In the genomic region with DNA sequence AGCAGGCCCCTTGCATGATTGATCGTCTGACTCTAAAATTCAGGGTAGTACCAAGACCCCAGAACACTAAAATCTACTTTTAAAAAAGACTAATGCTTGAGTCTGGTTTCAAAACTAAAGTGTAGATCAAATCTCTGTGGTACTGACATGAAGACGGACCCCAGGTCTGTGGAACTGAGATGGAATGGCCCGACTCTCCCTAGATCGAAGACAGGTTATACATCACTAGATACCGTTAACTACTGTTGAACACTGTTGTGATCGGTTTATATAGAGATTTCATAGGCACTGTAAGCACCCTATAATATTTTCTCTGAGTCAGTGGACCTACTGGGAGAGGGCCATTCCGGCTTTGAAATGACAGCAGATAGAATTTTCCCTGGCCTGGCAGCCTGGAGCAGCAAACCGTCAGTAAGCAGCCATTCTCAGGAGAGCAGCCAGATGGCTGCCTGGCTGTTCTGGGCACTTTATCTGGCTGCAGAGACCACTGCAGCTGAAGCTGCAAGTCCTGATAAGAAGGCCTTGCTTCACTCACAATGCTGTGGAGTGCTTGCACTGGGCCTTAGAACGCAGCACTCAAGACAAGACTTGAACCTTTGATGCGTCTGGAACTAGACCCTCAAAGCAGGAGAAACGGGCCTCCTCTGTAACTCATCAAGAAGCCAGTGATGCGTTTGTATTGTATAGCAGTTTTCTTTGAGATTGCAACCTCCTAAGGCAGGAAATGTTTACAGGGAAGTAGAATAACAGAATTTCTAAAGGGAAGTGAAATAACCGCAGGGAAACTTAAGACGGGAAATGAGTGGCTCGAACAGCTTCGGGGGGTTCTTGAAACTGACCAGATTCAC, we compare ENCODE assay signal across 12 mouse cellular contexts. TPM values are rescaled to one million over a fixed set of nuclear protein-coding genes. Genes with fewer than 3 reads are reported as not detected.
DNase-seq lines count a peak whose midpoint lies in the region; ATAC-seq lines count a peak whose summit lies in the region.
"Had no signal": no experiment of that assay in that cellular context is flagged by ENCODE, and none has a peak within 500 bp of the region (broad histone marks: within the 10 kb centered on the region; RNA-seq: fewer than 3 reads in every experiment).

No protein-coding gene starts in this region.

- H3K27ac ChIP-seq in neural tube, embryonic 14.5 days (ENCODE audit: low read depth, low read length): 0 out of 2 replicates have a peak overlapping the region, but pooled peaks have one; percentile 16
- peak overlapping the region; percentile 91 for H3K27ac ChIP-seq in liver, embryonic 15.5 days (replicated peaks)
- H3K27ac ChIP-seq: forebrain, embryonic 15.5 days had no signal

- no peak overlapping the region for H3K4me2 ChIP-seq in neural tube, embryonic 14.5 days (ENCODE audit: low read depth, low read length)
- peak overlapping the region; percentile 61 for H3K4me2 ChIP-seq in liver, embryonic 15.5 days
- H3K4me2 ChIP-seq: forebrain, embryonic 15.5 days had no signal

- 82% methylated on average over 16 of the region's 16 CpGs for WGBS in neural tube, embryonic 14.5 days
- 24% methylated on average over 16 of the region's 16 CpGs for WGBS in liver, embryonic 15.5 days (ENCODE audit: insufficient replicate concordance)

- no peaks in the 10 kb centered on the region for H3K27me3 ChIP-seq in neural tube, embryonic 14.5 days (ENCODE audit: control insufficient read depth, insufficient read depth, low read length)
- H3K27me3 ChIP-seq in liver, embryonic 15.5 days: no peaks in the 10 kb centered on the region; the same call in 1 of the 2 replicates
- H3K27me3 ChIP-seq: forebrain, embryonic 15.5 days had no signal

- DNase-seq in cerebellum, postnatal 14 days: peak; percentile 52 to 56
- DNase-seq in cerebellum, adult 11 months: no peak
- no peak for DNase-seq in neural tube, embryonic 10.5 days (ENCODE audit: extremely low spot score, low spot score)
- DNase-seq in yolk sac, embryonic 10.5 days (ENCODE audit: low spot score): peak; percentile 27
- DNase-seq in right cerebral cortex, postnatal 14 days: no peak
- DNase-seq in lung, adult 18-20 months: no peak
- DNase-seq: cerebellum, postnatal 36 days; lung, postnatal 10 days had no signal

- H3K9ac ChIP-seq in neural tube, embryonic 14.5 days (replicated peaks; ENCODE audit: low read depth, low read length): no peak overlapping the region
- H3K9ac ChIP-seq in liver, embryonic 15.5 days: peak overlapping the region; percentile 53
- H3K9ac ChIP-seq: forebrain, embryonic 15.5 days had no signal

- ATAC-seq in neural tube, embryonic 14.5 days (ENCODE audit: low read depth): no peak
- ATAC-seq in liver, embryonic 15.5 days (ENCODE audit: insufficient read depth): peak; percentile 97
- ATAC-seq: forebrain, embryonic 15.5 days had no signal

- no peaks in the 10 kb centered on the region for H3K36me3 ChIP-seq in neural tube, embryonic 14.5 days (ENCODE audit: control insufficient read depth, insufficient read depth, low read length)
- no peaks in the 10 kb centered on the region for H3K36me3 ChIP-seq in liver, embryonic 15.5 days (replicated peaks)
- H3K36me3 ChIP-seq: forebrain, embryonic 15.5 days had no signal

- H3K4me1 ChIP-seq in neural tube, embryonic 14.5 days (ENCODE audit: control insufficient read depth, insufficient read depth, low read length): no peaks in the 10 kb centered on the region
- peaks cover 57% of the 10 kb centered on the region for H3K4me1 ChIP-seq in liver, embryonic 15.5 days (replicated peaks)
- H3K4me1 ChIP-seq: forebrain, embryonic 15.5 days had no signal

- no peak overlapping the region for H3K4me3 ChIP-seq in neural tube, embryonic 14.5 days (ENCODE audit: low read depth, low read length)
- H3K4me3 ChIP-seq in liver, embryonic 15.5 days (replicated peaks): peak overlapping the region; percentile 61
- H3K4me3 ChIP-seq: forebrain, embryonic 15.5 days had no signal

- H3K9me3 ChIP-seq in neural tube, embryonic 14.5 days (ENCODE audit: control insufficient read depth, low read length): no peaks in the 10 kb centered on the region
- no peaks in the 10 kb centered on the region for H3K9me3 ChIP-seq in liver, embryonic 15.5 days (replicated peaks)
- H3K9me3 ChIP-seq: forebrain, embryonic 15.5 days had no signal

RNA-seq across cellular contexts. Expression of gene Fam205c, which starts 6.0 kb away (rescaled TPM):
- polyA plus RNA-seq in neural tube, embryonic 14.5 days (2014; fragmentation: Nextera tagmentation; extraction: Ambion mirVana): 2.1 and 4.8 TPM in 2 replicates
- 0.35 and 0.61 TPM in 2 replicates for polyA plus RNA-seq in liver, embryonic 15.5 days (2015; fragmentation: Nextera tagmentation; extraction: Ambion mirVana)
- polyA plus RNA-seq: large intestine, adult 2 months had no signal

RNA-seq across cellular contexts. Expression of gene Gm12394, which starts 23.5 kb away (rescaled TPM):
- 0.79 and 0.84 TPM in 2 replicates for polyA plus RNA-seq in neural tube, embryonic 14.5 days (2014; fragmentation: Nextera tagmentation; extraction: Ambion mirVana)
- polyA plus RNA-seq in liver, embryonic 15.5 days (2015; fragmentation: Nextera tagmentation; extraction: Ambion mirVana): not detected in 2 replicates
- polyA plus RNA-seq: large intestine, adult 2 months had no signal

RNA-seq across cellular contexts. Expression of gene Fam205a1, which starts 26.4 kb away (rescaled TPM):
- 0.12 and 0.23 TPM in 2 replicates for polyA plus RNA-seq in neural tube, embryonic 14.5 days (2014; fragmentation: Nextera tagmentation; extraction: Ambion mirVana)
- 0.15 TPM in 2 replicates for polyA plus RNA-seq in liver, embryonic 15.5 days (2015; fragmentation: Nextera tagmentation; extraction: Ambion mirVana)

RNA-seq across cellular contexts. Expression of gene Phf24, which starts 36.4 kb away (rescaled TPM):
- polyA plus RNA-seq in neural tube, embryonic 14.5 days (2014; fragmentation: Nextera tagmentation; extraction: Ambion mirVana): 41.1 and 48.7 TPM in 2 replicates
- polyA plus RNA-seq in liver, embryonic 15.5 days (2015; fragmentation: Nextera tagmentation; extraction: Ambion mirVana): 0.12 and 0.16 TPM in 2 replicates

Comparison
In these comparisons a context has a peak if more than half of its experiments do, and no peak if none do; other contexts are left out.
1. DNase-seq: peak in cerebellum, postnatal 14 days (2 of 2) and yolk sac, embryonic 10.5 days (single experiment); none in cerebellum, adult 11 months (single experiment), neural tube, embryonic 10.5 days (single experiment), right cerebral cortex, postnatal 14 days (single experiment) and lung, adult 18-20 months (0 of 2).